Mouse (Mus musculus): ENCODE results near the gene Cdca3. TPM values are rescaled to one million over a fixed set of nuclear protein-coding genes. Genes with fewer than 3 reads are reported as not detected.
A peak's percentile ranks its signal among the peaks of the same experiment; 100 is the strongest.
"Not testable (repeated sequence)": the region's sequence is repeated elsewhere in the genome, so short reads cannot be mapped to it uniquely, and the experiment has no call there.

Gene Cdca3
- polyA plus RNA-seq, 1 experiment, result 1.4 TPM

DNA sequence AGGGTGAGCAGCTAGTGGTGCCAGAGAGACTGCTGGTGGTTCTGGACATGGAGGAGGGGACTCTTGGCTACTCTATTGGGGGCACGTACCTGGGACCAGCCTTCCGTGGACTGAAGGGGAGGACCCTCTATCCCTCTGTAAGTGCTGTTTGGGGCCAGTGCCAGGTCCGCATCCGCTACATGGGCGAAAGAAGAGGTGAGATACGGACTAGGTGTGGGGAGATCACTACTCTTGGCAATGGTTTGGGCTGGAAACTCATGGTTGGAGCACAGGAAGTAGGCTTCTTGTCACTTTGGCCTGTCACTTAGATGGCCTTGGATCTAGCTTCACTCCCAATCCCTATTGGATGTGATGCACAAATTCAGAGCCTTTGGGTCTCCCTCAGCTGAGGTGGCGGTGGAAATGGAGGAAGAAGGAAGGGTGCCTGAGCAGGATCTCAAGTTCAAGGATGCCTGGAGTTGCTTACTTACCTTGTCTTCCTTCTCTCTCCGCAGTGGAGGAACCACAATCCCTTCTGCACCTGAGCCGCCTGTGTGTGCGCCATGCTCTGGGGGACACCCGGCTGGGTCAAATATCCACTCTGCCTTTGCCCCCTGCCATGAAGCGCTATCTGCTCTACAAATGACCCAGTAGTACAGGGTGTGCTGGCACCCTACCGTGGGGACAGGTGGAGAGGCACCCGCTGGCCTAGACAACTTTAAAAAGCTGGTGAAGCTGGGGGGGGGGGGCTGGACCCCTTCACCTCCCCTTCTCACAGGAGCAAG is 19.4 kb upstream of the Cdca3 start:
- peak overlapping the region; percentile 64 for H3K4me3 ChIP-seq (replicated peaks; ENCODE audit: insufficient read depth, low read depth, low read length)
- peak overlapping the region; percentile 16 for H3K27ac ChIP-seq (ENCODE audit: insufficient read depth, low read length)
- WGBS, result 30% methylated on average over 14 of the region's 14 CpGs
- TF ChIP-seq CTCF (IDR thresholded peaks at IDR 0.05; ENCODE audit: borderline replicate concordance, insufficient read depth, low read depth, low read length) (0 out of 2 replicates have a peak, but pooled peaks have one; percentile 21), POLR2A (IDR thresholded peaks at IDR 0.05; ENCODE audit: borderline replicate concordance, insufficient read depth, low read length) (no peak; the same call in 1 of the 2 replicates)
- H3K4me1 ChIP-seq (ENCODE audit: control insufficient read depth, insufficient read depth, low read length), result peaks cover 28% of the 10 kb centered on the region
- no peak for DNase-seq
- H3K27me3 ChIP-seq (ENCODE audit: control insufficient read depth, insufficient read depth, low read length), result no peaks in the 10 kb centered on the region

DNA sequence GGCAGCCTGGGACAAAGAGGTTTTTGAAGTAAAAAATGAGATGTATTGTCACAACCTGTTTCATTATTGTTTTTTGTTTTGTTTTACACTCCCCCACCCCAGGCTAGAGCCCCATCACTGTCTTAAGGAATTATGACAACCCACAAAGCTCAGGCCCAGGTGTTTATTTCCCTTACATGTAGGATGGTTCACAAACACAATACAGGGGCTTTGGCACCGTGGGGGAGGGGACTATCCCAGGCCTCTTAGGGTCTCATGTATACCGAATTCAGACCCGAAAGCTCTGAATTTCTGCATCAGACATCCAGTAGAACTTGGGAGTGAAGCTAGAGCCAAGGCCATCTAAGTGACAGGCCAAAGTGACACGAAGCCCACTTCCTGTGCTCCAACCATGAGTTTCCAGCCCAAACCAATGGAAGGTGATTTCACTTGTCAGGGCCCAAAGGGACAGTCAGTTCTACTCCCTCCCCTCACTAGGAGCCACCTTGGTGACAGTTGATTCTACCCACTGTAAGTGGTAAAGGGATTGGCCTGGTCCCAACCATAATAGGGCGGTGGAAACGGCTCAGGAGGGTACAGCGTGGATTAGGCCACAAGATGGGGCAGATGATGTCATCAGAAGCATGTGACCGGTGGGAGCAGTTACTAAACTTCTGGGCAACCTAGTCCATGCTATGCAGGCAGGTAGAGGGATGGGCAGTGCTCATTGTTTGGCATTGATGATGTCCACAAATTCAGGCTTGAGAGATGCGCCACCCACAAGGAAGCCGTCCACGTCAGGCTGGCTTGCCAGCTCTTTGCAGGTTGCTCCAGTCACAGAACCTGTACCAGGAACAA is 18.6 kb upstream of the Cdca3 start:
- H3K27me3 ChIP-seq (ENCODE audit: control insufficient read depth, insufficient read depth, low read length); H3K27ac ChIP-seq (ENCODE audit: insufficient read depth, low read length); DNase-seq; H3K4me3 ChIP-seq (replicated peaks; ENCODE audit: insufficient read depth, low read depth, low read length): not testable (repeated sequence)
- peaks cover 28% of the 10 kb centered on the region for H3K4me1 ChIP-seq (ENCODE audit: control insufficient read depth, insufficient read depth, low read length)
- WGBS, result 59% methylated on average over 11 of the region's 11 CpGs

DNA sequence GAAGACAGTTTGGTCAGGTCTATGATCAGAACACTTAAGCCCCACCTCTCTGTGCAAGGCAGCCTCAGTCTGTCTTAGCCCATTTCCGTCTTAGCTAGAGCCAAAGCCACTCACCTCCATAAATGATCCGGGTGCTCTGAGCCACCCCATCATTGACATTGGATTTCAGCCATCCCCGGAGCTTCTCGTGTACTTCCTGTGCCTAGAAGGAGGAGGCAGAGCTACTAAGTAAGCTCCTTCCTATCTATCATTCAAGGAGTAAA is 18.0 kb upstream of the Cdca3 start:
- DNase-seq, result peak in 1 of 2 experiments; percentile 29

DNA sequence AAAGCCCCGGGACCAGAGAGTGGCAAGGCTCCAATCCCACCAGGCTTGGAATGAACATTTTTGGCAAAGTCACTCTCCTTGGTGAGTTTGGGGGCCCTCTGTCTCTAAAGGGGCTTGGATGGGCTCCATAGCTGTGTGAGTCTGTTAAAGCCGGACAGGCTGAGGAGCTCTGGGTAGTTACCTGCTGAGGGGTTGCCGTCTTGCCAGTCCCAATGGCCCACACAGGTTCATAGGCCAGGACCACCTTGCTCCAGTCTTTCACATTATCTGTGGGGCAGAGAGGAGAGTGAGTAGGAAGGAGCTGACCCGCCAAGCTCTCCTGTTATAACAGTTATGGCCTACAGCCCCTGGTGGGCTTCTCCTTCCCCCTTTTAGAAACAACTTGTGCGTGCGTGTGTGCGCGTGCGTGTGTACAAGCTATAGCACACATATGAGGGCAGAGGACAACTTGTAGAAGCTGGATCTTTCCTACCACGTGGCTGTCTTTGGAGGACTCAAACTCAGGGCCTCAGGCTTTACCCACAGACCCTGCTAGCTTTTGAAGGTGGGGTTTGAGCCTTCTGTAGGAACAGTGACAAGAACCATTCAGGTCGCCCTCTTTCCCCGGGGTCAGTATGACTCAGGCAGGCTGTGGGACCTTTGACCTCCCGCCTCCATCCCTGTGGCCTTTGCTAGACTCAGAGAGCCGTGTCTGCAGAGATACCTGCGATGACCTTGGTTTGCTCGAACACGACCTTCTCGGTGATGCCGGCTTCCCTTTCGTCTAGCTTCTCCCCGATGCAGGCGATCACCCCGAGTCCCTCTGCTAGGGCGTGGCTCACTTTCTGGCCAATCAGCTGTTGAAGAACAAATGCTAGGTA is 17.4 kb upstream of the Cdca3 start:
- TF ChIP-seq CTCF (IDR thresholded peaks at IDR 0.05; ENCODE audit: borderline replicate concordance, insufficient read depth, low read depth, low read length) (no peak), POLR2A (IDR thresholded peaks at IDR 0.05; ENCODE audit: borderline replicate concordance, insufficient read depth, low read length) (no peak)
- Histone ChIP-seq H3K27ac (ENCODE audit: insufficient read depth, low read length) (no peak overlapping the region), H3K4me3 (replicated peaks; ENCODE audit: insufficient read depth, low read depth, low read length) (peak overlapping the region; percentile 83), H3K27me3 (ENCODE audit: control insufficient read depth, insufficient read depth, low read length) (no peaks in the 10 kb centered on the region), H3K4me1 (ENCODE audit: control insufficient read depth, insufficient read depth, low read length) (peaks cover 21% of the 10 kb centered on the region)
- WGBS, result 68% methylated on average over 24 of the region's 24 CpGs
- peak in 1 of 2 experiments; percentile 39 for DNase-seq

More for the DNA sequence above, 18.0 kb upstream of the Cdca3 start:
- H3K4me1 ChIP-seq (ENCODE audit: control insufficient read depth, insufficient read depth, low read length), result peaks cover 26% of the 10 kb centered on the region
- H3K27ac ChIP-seq (ENCODE audit: insufficient read depth, low read length), result no peak overlapping the region
- no peaks in the 10 kb centered on the region for H3K27me3 ChIP-seq (ENCODE audit: control insufficient read depth, insufficient read depth, low read length)
- 37% methylated on average over 4 of the region's 4 CpGs for WGBS
- TF ChIP-seq POLR2A (IDR thresholded peaks at IDR 0.05; ENCODE audit: borderline replicate concordance, insufficient read depth, low read length), result no peak
- no peak for TF ChIP-seq CTCF (IDR thresholded peaks at IDR 0.05; ENCODE audit: borderline replicate concordance, insufficient read depth, low read depth, low read length)
- no peak overlapping the region for H3K4me3 ChIP-seq (replicated peaks; ENCODE audit: insufficient read depth, low read depth, low read length)

DNA sequence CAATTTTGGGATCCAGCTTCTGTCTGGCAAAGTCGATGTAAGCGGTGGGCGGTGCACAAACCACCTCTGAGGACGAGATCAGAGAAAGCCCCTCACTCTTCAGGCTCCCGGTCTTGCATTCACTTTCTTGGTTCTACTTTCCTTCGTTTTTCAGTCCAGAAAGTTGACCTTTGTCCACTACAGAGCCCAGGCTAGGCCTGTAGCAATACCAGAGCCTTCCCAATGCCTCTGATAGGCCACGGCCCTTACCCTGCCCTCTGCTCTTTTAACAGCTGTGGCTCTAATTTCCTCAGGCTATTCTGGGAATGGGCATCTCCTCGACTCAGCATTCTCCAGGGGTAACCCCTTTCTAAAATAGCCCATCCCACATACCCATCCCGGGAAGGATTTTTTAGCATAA is 16.5 kb upstream of the Cdca3 start:
- no peak for TF ChIP-seq CTCF (IDR thresholded peaks at IDR 0.05; ENCODE audit: borderline replicate concordance, insufficient read depth, low read depth, low read length)
- no peak for TF ChIP-seq POLR2A (IDR thresholded peaks at IDR 0.05; ENCODE audit: borderline replicate concordance, insufficient read depth, low read length)
- 13% methylated on average over 9 of the region's 9 CpGs for WGBS
- Histone ChIP-seq H3K4me1 (ENCODE audit: control insufficient read depth, insufficient read depth, low read length) (peaks cover 21% of the 10 kb centered on the region), H3K27ac (ENCODE audit: insufficient read depth, low read length) (peak overlapping the region; percentile 80), H3K4me3 (replicated peaks; ENCODE audit: insufficient read depth, low read depth, low read length) (peak overlapping the region; percentile 83), H3K27me3 (ENCODE audit: control insufficient read depth, insufficient read depth, low read length) (no peaks in the 10 kb centered on the region)
- DNase-seq, result peak in 1 of 2 experiments; percentile 48

DNA sequence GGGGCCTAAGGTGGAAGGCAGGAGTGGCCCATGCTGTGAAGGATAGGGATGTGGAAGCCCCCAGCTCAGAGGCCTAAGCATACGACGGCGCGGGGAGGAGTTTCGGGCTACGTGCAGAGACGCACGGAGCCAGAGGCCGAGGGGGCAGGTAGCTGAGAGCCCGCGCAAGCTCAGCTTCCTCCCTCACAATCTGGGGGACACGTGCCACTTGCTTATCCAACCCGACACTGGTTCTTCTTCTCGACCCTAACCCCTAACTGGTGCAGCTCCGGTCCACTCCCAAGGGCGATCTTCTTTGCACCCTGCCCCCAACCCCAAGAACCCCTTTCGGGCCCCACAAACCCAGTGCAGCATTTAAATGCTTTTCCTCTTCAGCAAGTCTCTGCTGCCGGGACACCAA is 15.9 kb upstream of the Cdca3 start:
- WGBS, result 0% methylated on average over 18 of the region's 18 CpGs
- H3K4me1 ChIP-seq (ENCODE audit: control insufficient read depth, insufficient read depth, low read length), result peaks cover 21% of the 10 kb centered on the region
- TF ChIP-seq POLR2A (IDR thresholded peaks at IDR 0.05; ENCODE audit: borderline replicate concordance, insufficient read depth, low read length) (peak; percentile 44; the same call in 1 of the 2 replicates), CTCF (IDR thresholded peaks at IDR 0.05; ENCODE audit: borderline replicate concordance, insufficient read depth, low read depth, low read length) (no peak)

DNA sequence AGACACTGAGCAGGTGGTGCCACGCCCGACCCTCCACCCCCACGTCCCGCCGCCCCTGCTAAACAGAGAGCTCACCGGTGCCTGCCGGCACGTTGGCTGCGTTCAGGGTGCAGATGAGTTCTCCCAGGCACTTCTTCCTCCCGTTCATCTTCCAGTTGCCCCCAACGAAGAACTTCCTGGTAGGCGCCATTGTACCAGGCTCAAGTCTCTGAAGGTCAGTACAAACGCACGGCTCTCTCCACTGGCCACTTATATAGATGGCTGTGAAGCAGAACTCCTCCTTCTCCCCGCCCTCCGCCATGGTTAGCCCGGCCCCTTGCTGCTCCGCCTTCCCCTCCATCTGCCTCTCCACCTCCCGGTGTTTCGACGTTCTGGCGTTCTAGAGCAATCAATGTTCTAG is 15.4 kb upstream of the Cdca3 start, which contains the start of gene Tpi1:
TSS of gene Tpi1 (minus strand) at position 364 of the 400 bp plus-strand sequence.
- under 1% methylated on average over 22 of the region's 22 CpGs for WGBS

More for the DNA sequence above, 15.9 kb upstream of the Cdca3 start:
- DNase-seq, result peak; percentile 80 to 83
- Histone ChIP-seq H3K27me3 (ENCODE audit: control insufficient read depth, insufficient read depth, low read length) (no peaks in the 10 kb centered on the region), H3K27ac (ENCODE audit: insufficient read depth, low read length) (peak overlapping the region; percentile 80), H3K4me3 (replicated peaks; ENCODE audit: insufficient read depth, low read depth, low read length) (peak overlapping the region; percentile 83)

More for the DNA sequence above, 15.4 kb upstream of the Cdca3 start, which contains the start of gene Tpi1:
- DNase-seq, result peak; percentile 94
- peaks cover 21% of the 10 kb centered on the region for H3K4me1 ChIP-seq (ENCODE audit: control insufficient read depth, insufficient read depth, low read length)
- H3K27ac ChIP-seq (ENCODE audit: insufficient read depth, low read length), result peak within 1 kb of the TSS; percentile 80
- TF ChIP-seq POLR2A (IDR thresholded peaks at IDR 0.05; ENCODE audit: borderline replicate concordance, insufficient read depth, low read length) (peak; percentile 99; the same call in 1 of the 2 replicates), CTCF (IDR thresholded peaks at IDR 0.05; ENCODE audit: borderline replicate concordance, insufficient read depth, low read depth, low read length) (no peak)
- no peaks in the 10 kb centered on the region for H3K27me3 ChIP-seq (ENCODE audit: control insufficient read depth, insufficient read depth, low read length)
- peak within 1 kb of the TSS; percentile 83 for H3K4me3 ChIP-seq (replicated peaks; ENCODE audit: insufficient read depth, low read depth, low read length)

Measured in cerebellum, adult 2 months (tissue).